Mouse (Mus musculus): ENCODE measurements around the gene Ctsa. TPM values are rescaled to one million over a fixed set of nuclear protein-coding genes. Genes with fewer than 3 reads are reported as not detected.
A peak's percentile ranks its signal among the peaks of the same experiment; 100 is the strongest.
"Not testable (repeated sequence)": the region's sequence is repeated elsewhere in the genome, so short reads cannot be mapped to it uniquely, and the experiment has no call there.

The Ctsa gene
- total RNA-seq, 2 experiments from 2014 or later, result 80.8 to 98.1 TPM

DNA sequence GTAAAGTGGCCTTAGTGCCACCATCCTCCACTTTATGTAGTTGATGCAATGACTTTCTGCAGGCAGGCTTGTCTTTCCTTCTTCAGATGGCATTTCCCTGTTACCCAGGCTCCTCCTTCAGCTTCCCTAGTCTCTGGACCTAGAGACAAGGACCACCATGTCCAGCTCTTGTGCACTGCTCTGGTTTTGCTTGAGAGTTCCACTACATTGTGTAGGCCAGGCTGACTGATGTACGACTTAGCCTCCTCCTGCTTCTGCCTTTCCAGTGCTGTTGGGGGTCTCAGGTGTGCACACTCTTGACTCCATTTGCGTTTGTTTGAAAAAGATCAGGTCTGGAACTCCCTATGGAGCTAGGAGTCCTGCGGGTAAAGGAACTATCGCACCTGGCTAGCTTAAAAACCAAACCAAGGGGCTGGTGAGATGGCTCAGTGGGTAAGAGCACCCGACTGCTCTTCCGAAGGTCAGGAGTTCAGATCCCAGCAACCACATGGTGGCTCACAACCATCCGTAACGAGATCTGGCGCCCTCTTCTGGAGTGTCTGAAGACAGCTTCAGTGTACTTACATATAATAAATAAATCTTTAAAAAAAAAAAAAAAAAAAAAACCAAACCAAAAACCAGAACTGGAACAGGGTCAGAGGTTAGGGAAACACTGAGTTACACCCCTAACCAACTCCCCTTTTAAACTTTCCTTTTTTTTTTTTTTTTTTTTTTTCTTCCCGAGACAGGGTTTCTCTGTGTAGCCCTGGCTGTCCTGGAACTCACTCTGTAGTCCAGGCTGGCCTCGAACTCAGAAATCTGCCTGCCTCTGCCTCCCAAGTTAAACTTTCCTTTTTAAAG is 44.9 kb downstream of the Ctsa start:
- not testable (repeated sequence) for DNase-seq

DNA sequence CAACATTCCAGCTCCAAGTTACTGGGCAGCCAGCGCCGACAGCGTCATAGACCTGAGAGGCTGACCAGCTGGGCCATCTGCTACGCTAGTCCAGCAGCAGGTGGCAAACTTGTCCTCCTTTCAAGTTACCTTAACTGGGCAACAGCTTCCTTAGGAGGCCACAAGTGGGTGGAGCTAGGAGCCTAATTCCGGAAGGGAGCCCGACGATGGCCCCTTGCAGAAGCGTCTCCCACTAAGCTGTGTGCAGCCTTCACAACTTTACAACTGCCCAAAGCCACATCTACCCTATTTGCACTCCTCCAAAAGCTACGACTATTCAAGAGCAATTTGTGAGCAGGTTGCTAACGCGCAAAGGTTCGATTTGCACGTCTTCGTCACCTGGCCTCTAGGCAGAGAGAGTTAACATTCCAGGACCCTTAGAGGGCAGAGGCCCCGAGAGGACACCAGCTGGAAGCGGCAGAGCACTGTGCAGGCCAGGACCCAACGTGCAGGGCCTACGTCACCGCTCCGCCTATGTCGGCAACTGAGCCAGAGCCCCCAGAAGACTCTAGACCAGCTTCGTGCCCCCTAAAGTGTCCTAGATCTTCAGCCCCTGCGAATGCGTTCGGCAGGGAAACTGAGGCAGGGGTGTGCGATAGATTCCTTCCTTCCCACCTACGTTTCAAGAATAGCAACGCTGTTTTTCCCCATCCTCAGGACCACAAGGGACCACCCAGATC is 46.0 kb downstream of the Ctsa start:
- peak; percentile 73 to 78 for DNase-seq

DNA sequence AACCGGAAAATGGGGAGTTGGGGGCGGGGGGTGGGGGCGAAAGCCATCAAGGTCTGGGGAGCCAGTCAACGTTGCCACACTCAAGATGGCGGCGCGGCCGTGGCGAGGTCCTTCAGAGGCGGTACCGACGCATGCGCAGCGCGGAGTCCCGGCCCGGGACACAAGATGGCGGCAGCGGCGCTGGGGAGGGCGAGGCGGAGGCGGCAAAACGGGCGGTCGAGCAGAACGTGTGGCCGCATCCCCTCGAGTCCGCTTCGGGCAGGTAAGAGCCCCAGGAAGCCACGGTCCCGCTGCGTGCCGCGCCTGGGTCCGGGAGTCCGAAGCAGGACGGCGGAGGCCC is 46.5 kb downstream of the Ctsa start, which contains the start of gene Pcif1:
TSS of gene Pcif1 (plus strand) at position 77 of the 340 bp plus-strand sequence.
- DNase-seq, result peak; percentile 93 to 97

DNA sequence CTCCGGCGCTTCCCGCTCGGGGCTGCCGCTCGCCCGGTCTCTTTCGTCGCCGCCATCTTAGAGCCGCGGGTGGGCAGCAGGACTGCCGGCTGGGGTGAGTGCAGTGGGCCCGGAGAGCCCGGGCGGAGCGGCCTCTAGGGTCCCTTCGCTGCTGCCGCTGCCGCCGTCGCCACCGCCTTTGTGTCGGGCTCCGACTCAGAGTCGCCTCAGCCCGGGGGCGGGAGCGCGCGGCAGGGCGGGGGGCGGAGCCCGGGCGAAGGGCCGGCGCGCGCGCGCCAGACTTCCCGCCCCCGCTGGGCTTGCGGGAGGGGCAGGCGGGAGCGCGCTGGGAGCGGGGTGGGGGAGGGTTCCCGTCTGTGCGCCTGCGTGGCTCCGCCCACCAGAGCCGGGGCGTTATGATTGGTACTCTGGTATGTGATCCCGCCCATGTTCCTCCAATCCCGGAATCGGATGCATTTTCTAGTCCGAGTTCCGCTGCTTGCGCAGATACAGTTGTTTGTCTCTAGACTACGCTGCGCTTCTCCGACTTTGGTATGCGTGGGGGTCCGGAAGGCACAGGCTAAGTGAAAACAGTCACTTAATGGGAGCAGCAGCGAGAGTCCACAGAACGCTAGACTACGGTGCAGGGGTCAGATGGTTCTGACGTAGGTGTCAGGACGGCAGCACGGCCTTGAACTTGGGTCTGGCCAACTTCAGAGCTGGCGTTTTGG is 47.0 kb downstream of the Ctsa start:
- peak; percentile 95 to 96 for DNase-seq

DNA sequence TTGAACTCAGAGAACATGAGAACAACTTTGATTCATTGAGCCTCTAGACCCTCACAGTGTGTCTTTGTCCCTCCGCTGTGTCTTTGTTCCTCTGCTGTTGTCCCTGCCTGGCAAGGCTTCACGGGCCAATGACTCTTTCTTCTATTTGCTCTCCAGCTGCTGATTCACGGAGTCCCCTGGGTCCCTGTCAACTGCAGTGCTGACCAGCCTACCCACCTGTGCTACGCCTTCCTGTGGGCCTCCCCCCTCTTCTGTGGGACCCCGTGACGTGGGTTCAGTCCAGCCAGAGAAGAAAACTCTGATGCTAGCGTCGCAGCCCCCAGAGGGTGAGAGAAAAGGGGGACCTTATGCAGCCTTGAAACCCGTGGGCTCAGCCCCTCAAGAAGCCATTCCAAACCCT is 49.9 kb downstream of the Ctsa start:
- no peak for DNase-seq

DNA sequence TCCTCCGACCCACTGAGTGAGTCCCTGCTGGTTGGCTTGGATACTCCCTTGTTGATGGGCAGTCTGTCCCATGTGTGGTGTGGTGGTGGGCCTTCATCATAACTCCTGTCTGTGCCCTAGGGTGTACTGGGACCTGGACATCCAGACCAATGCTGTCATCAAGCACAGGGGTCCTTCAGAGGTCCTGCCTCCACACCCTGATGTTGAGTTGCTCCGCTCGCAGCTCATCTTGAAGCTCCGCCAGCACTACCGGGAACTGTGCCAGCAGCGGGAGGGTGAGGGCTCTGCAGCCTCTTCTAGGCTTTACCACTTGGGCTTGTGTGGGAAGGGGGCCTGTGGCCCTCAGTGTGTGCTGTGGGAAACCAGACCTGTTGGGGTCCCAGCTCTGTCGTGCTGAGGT is 53.1 kb downstream of the Ctsa start:
- DNase-seq, result peak; percentile 68 to 90

DNA sequence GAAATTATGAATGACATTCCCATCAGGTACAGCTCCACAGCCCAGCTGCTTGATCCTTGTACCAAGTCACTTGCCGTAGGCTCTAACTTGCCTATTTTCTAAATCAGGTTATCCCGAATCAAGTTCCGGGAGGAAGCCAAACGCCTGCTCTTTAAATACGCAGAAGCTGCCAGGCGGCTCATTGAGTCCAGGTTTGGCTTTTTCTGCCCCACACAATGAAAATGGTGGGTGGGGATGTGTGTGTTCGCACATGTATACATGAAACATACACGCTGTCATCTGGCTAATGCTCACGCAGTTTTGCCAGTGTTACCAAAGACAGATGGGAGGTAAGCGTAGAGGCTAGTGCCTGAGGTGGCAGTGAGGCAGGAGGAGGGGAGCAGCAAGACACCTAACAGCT is 53.9 kb downstream of the Ctsa start:
- no peak for DNase-seq

DNA sequence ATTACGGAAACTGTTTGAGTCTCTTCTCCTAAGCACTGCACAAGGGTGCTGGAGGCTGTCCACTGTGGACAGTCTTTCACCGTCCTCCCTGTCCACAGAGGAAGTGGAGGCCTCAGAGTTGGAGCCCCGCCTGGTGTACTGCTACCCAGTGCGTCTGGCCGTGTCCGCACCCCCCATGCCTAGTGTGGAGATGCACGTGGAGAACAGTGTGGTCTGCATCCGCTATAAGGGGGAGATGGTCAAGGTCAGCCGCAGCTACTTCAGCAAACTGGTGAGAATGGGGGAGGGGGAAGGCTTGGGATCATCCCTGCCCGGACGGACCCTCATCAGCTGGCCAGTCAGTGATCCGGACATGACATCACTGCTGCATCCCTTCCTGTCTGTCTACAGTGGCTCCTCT is 56.3 kb downstream of the Ctsa start:
- no peak for DNase-seq

DNA sequence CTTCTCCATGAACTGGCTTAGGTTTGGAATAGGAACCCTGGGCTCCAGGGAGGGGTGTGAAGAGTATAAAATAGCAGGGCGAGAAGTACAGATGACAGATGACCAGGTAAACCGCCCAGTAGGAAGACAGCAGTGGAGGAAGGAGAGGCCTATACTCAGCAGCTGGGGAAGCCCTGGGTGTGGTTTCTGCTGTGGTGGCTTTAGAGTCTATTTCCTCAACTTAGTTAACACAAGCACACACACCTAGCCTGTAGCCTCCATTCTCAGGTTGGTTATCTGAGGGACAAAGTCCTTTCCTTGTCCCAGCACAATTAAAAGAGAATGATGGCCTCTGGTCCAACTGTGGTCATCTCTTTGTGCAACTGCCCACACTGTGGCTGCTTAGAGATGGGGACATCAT is 57.3 kb downstream of the Ctsa start:
- DNase-seq, result no peak

Other genes starting within 250 kb of the Ctsa start
- not detected for gene Wfdc6a, start 247.4 kb upstream of the Ctsa start, total RNA-seq (2021)
- not detected for gene Eppin, start 239.3 kb upstream of the Ctsa start, total RNA-seq (2021)
- gene Wfdc6b, start 219.4 kb upstream of the Ctsa start, total RNA-seq (2021), result not detected
- gene Wfdc8, start 219.2 kb upstream of the Ctsa start, total RNA-seq (2021), result not detected
- gene Wfdc16, start 194.1 kb upstream of the Ctsa start, total RNA-seq (2021), result not detected
- gene Wfdc10, start 176.8 kb upstream of the Ctsa start, total RNA-seq (2021), result under 1 TPM in 1 of 2 experiments, not detected in 1; 0.72 TPM
- gene Wfdc9, start 176.3 kb upstream of the Ctsa start, total RNA-seq (2021), result not detected
- gene Wfdc11, start 158.8 kb upstream of the Ctsa start, total RNA-seq (2021), result not detected
- gene Wfdc13, start 147.8 kb upstream of the Ctsa start, total RNA-seq (2021), result not detected
- not detected for gene Spint4, start 134.4 kb upstream of the Ctsa start, total RNA-seq (2021)
- gene Spint5, start 117.6 kb upstream of the Ctsa start, total RNA-seq (2021), result not detected
- under 1 TPM; 0.25 to 0.62 TPM for gene Wfdc3, start 86.9 kb upstream of the Ctsa start, total RNA-seq (2021)
- gene Dnttip1, start 86.9 kb upstream of the Ctsa start, total RNA-seq (2021), result 10 to 100 TPM; 22.0 to 28.8 TPM
- gene Ube2c, start 63.0 kb upstream of the Ctsa start, total RNA-seq (2021), result 1 to 10 TPM in 1 of 2 experiments, under 1 TPM in 1; 0.80 to 2.4 TPM
- gene Tnnc2, start 52.9 kb upstream of the Ctsa start, total RNA-seq (2021), result 1 to 10 TPM in 1 of 2 experiments, not detected in 1; 1.2 TPM
- gene Snx21, start 47.0 kb upstream of the Ctsa start, total RNA-seq (2021), result 10 to 100 TPM; 23.9 to 25.6 TPM
- 10 to 100 TPM; 12.4 to 12.5 TPM for gene Acot8, start 28.0 kb upstream of the Ctsa start, total RNA-seq (2021)
- 1 to 10 TPM; 2.4 to 2.5 TPM for gene Zswim3, start 27.8 kb upstream of the Ctsa start, total RNA-seq (2021)
- 1 to 10 TPM; 3.8 to 3.9 TPM for gene Zswim1, start 10.2 kb upstream of the Ctsa start, total RNA-seq (2021)
- under 1 TPM; 0.67 to 0.75 TPM for gene Spata25, start 4.3 kb upstream of the Ctsa start, total RNA-seq (2021)
- gene Neurl2, start 583 bp downstream of the Ctsa start, total RNA-seq (2021), result 10 to 100 TPM; 50.5 to 55.8 TPM
- 10 to 100 TPM; 37.7 to 39.3 TPM for gene Pltp, start 24.8 kb downstream of the Ctsa start, total RNA-seq (2021)
- 10 to 100 TPM; 27.3 to 30.5 TPM for gene Pcif1, start 46.4 kb downstream of the Ctsa start, total RNA-seq (2021)
- gene Zfp335, start 78.9 kb downstream of the Ctsa start, total RNA-seq (2021), result 1 to 10 TPM; 6.8 to 7.7 TPM
- 1 to 10 TPM; 1.3 to 1.6 TPM for gene Mmp9, start 107.9 kb downstream of the Ctsa start, total RNA-seq (2021)
- 1 to 10 TPM; 2.0 to 2.3 TPM for gene Slc12a5, start 127.9 kb downstream of the Ctsa start, total RNA-seq (2021)
- gene Ncoa5, start 202.0 kb downstream of the Ctsa start, total RNA-seq (2021), result 10 to 100 TPM; 17.7 to 19.9 TPM
- gene Cd40, start 222.8 kb downstream of the Ctsa start, total RNA-seq (2021), result 1 to 10 TPM; 1.6 to 2.3 TPM

All from heart, adult 18-20 months (tissue).